Mouse (Mus musculus) CH12.LX (cell line): ENCODE measurements around the gene Adamtsl4. TPM values are rescaled to one million over a fixed set of nuclear protein-coding genes. Genes with fewer than 3 reads are reported as not detected.

ENCODE experiments used
- DNase-seq: peaks from one replicate; pipeline ENCODE4 v3.0.0-alpha.2; 2013; ENCODE audit errors: extremely low read depth
- H3K27ac ChIP-seq: 2 replicates; pipeline ENCODE4 v1.5.1; 2012; ENCODE audit warnings: low read depth, mild to moderate bottlenecking, control low read depth, moderate library complexity; ENCODE audit not compliant: insufficient read depth
- H3K27me3 ChIP-seq: replicated peaks from 2 replicates; pipeline ENCODE3; 2012; ENCODE audit warnings: inconsistent platforms
- H3K36me3 ChIP-seq, 2 experiments: replicated peaks in 1 of 2; 2 replicates each; pipeline versions ENCODE3 to v1.6.1; 2012; ENCODE audit warnings: inconsistent platforms in 1 of 2, low read length in 1 of 2, mild to moderate bottlenecking in 1 of 2, mixed read lengths in 1 of 2, moderate library complexity in 1 of 2; ENCODE audit not compliant: control insufficient read depth in 1 of 2, insufficient read depth in 1 of 2
- H3K4me1 ChIP-seq, 2 experiments: 2 replicates each; pipeline ENCODE4 v1.6.1; 2012; ENCODE audit warnings: inconsistent platforms in 1 of 2, moderate library complexity in 1 of 2; ENCODE audit not compliant: insufficient read depth in 2 of 2, control insufficient read depth in 1 of 2
- H3K4me2 ChIP-seq: 2 replicates; pipeline ENCODE4 v1.6.1; 2012; ENCODE audit warnings: low read depth, mild to moderate bottlenecking, control low read depth; ENCODE audit not compliant: poor library complexity, insufficient read depth, severe bottlenecking
- H3K4me3 ChIP-seq, 3 experiments: fragments of 150-350 bp in 1 of 3; sonication (generic) in 1 of 3; replicated peaks in 1 of 3; 2 replicates each; pipeline versions ENCODE3 to v1.5.1; 2011 to 2012; ENCODE audit warnings: low read depth in 2 of 3, low read length in 2 of 3, mild to moderate bottlenecking in 2 of 3, moderate library complexity in 2 of 3, control low read depth in 1 of 3, improper control_type of control experiment in 1 of 3, inconsistent platforms in 1 of 3, mixed read lengths in 1 of 3; ENCODE audit not compliant: poor library complexity in 1 of 3
- H3K79me2 ChIP-seq: replicated peaks from 2 replicates; pipeline ENCODE4 v1.6.1; 2012; ENCODE audit warnings: mild to moderate bottlenecking, moderate library complexity; ENCODE audit not compliant: control insufficient read depth, poor library complexity, insufficient read depth, severe bottlenecking; ENCODE audit errors: extremely low read depth
- H3K9ac ChIP-seq: 2 replicates; pipeline ENCODE4 v1.6.1; 2012; ENCODE audit warnings: low read depth, mild to moderate bottlenecking, control low read depth, moderate library complexity; ENCODE audit not compliant: insufficient read depth
- H3K9me3 ChIP-seq: replicated peaks from 2 replicates; pipeline ENCODE3; 2012; ENCODE audit warnings: low read length, inconsistent platforms, mixed read lengths
- BHLHE40 ChIP-seq: IDR thresholded peaks from 2 replicates; pipeline ENCODE4 v1.6.1; 2011; ENCODE audit warnings: mild to moderate bottlenecking, low read depth, low read length, improper control_type of control experiment
- CHD1 ChIP-seq: IDR thresholded peaks from 2 replicates; pipeline ENCODE4 v1.6.1; 2012; ENCODE audit warnings: low read depth, low read length, improper control_type of control experiment, inconsistent platforms
- CTCF ChIP-seq, 2 experiments: IDR thresholded peaks in 1 of 2; conservative IDR thresholded peaks in 1 of 2; 2 replicates each; pipeline ENCODE4 v1.5.1; 2011 to 2012; ENCODE audit warnings: low read depth in 2 of 2, low read length in 2 of 2, improper control_type of control experiment in 1 of 2, inconsistent platforms in 1 of 2, mild to moderate bottlenecking in 1 of 2, moderate library complexity in 1 of 2
- ELF1 ChIP-seq: IDR thresholded peaks from 2 replicates; pipeline ENCODE4 v1.6.1; 2014; ENCODE audit warnings: low read depth, mild to moderate bottlenecking, inconsistent platforms, low read length, improper control_type of control experiment
- EP300 ChIP-seq: IDR thresholded peaks from 2 replicates; pipeline ENCODE4 v1.6.1; 2011; ENCODE audit warnings: low read length, improper control_type of control experiment
- ETS1 ChIP-seq: conservative IDR thresholded peaks from 2 replicates; pipeline ENCODE4 v1.6.1; 2012; ENCODE audit warnings: low read depth, mild to moderate bottlenecking, inconsistent platforms, low read length, improper control_type of control experiment, moderate library complexity
- GABPA ChIP-seq: IDR thresholded peaks from 2 replicates; pipeline ENCODE4 v1.6.1; 2012; ENCODE audit warnings: low read depth, low read length, improper control_type of control experiment, inconsistent platforms; ENCODE audit not compliant: insufficient replicate concordance
- HCFC1 ChIP-seq: IDR thresholded peaks from 2 replicates; pipeline ENCODE4 v1.6.1; 2012; ENCODE audit warnings: low read depth, mild to moderate bottlenecking, inconsistent platforms, low read length, improper control_type of control experiment
- IRF4 ChIP-seq: IDR thresholded peaks from 2 replicates; pipeline ENCODE4 v1.6.1; 2014; ENCODE audit warnings: low read depth, mild to moderate bottlenecking, inconsistent platforms, low read length, improper control_type of control experiment
- KAT2A ChIP-seq: IDR thresholded peaks from 2 replicates; pipeline ENCODE4 v1.6.1; 2012; ENCODE audit warnings: low read length, improper control_type of control experiment, inconsistent platforms; ENCODE audit not compliant: insufficient replicate concordance
- MYC ChIP-seq: IDR thresholded peaks from 2 replicates; pipeline ENCODE4 v1.6.1; 2011; ENCODE audit warnings: low read depth, mild to moderate bottlenecking, improper control_type of control experiment, low read length
- NELFE ChIP-seq: IDR thresholded peaks from 2 replicates; pipeline ENCODE4 v1.6.1; 2011; ENCODE audit warnings: low read depth, low read length, improper control_type of control experiment
- POLR2A ChIP-seq: IDR thresholded peaks from 2 replicates; pipeline ENCODE4 v1.6.1; 2011; ENCODE audit warnings: low read depth, mild to moderate bottlenecking, improper control_type of control experiment, low read length
- POLR2AphosphoS2 ChIP-seq: IDR thresholded peaks from 2 replicates; pipeline ENCODE4 v1.6.1; 2011; ENCODE audit warnings: low read depth, low read length, improper control_type of control experiment
- TCF12 ChIP-seq: IDR thresholded peaks from 2 replicates; pipeline ENCODE4 v1.6.1; 2014; ENCODE audit warnings: low read depth, mild to moderate bottlenecking, inconsistent platforms, low read length, improper control_type of control experiment
- USF1 ChIP-seq: IDR thresholded peaks from 2 replicates; pipeline ENCODE4 v1.6.1; 2014; ENCODE audit warnings: low read depth, mild to moderate bottlenecking, inconsistent platforms, low read length, improper control_type of control experiment
- ZC3H11A ChIP-seq: IDR thresholded peaks from 2 replicates; pipeline ENCODE4 v1.6.1; 2012; ENCODE audit warnings: low read depth, mild to moderate bottlenecking, inconsistent platforms, low read length, improper control_type of control experiment
- dilution Hi-C: fragments of 300-500 bp; cut with MboI; formaldehyde crosslinking; loops from 2 replicates; pipeline ENCODE4 v1.14.3; 2020; ENCODE audit warnings: low sequenced_read_pairs; ENCODE audit not compliant: extremely low pct_unique_long_range_greater_than_20kb, extremely low pct_ligation_motif_present
- in situ Hi-C: fragments of 300-500 bp; cut with MboI; formaldehyde crosslinking; loops from 3 replicates; pipeline ENCODE4 v1.14.3; 2019; ENCODE audit warnings: low sequenced_read_pairs, low pct_ligation_motif_present, low pct_unique_long_range_greater_than_20kb, mixed read lengths
- polyA plus RNA-seq: library from polyadenylated mRNA; unstranded; fragments of >175 nt; gene quantifications from 2 replicates; pipeline ENCODE4 v1.2.1, GENCODE M21; 2012; ENCODE audit warnings: low read depth; ENCODE audit not compliant: insufficient read length
- total RNA-seq, 2 experiments: library from RNA; depleted of rRNA; stranded (reverse); fragments of 300-350 nt in 1 of 2; fragments of >200 nt in 1 of 2; gene quantifications; 2 replicates each; pipeline ENCODE4 v1.2.3; 2012 to 2014

Adamtsl4 gene
- total and polyA plus RNA-seq, 3 experiments: 0.10 to 0.85 TPM; not detected in 1

GRCm38 (mm10) chr3:95706273-95706672, 18.6 kb upstream of the Adamtsl4 start:
- Histone ChIP-seq H3K4me1 (peaks cover 9 to 22% of the 10 kb centered on the region in 2 experiments; a peak in 3 of 4 replicates), H3K4me3 (no peak overlapping the region), H3K4me2 (no peak overlapping the region), H3K27ac (no peak overlapping the region), H3K9ac (no peak overlapping the region), H3K79me2 (no peaks in the 10 kb centered on the region), H3K36me3 (no peaks in the 10 kb centered on the region), H3K27me3 (no peaks in the 10 kb centered on the region), H3K9me3 (no peaks in the 10 kb centered on the region)
- in situ Hi-C loops: no loop called here
- DNase-seq: no peak
- dilution Hi-C loops: no loop called here
- TF ChIP-seq CHD1 (no peak), TCF12 (no peak)

DNA sequence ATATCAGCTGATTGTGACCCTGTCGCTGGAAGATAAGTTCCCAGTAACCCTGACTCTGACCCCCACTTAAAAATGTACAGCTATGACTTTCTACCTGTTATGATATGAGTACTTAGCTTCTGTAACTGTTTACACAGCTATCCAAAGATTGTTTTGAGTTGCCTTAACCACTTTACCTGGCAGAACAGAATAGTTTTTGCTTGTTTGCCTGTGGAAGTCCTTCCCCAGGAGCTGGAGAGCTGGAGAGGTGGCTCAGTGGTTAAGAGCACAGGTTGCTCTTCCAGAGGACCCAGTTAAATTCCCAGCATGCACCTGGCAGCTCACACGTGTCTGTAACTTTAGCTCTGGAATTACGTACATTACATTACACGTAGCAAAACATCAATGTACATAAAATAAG, 16.9 kb upstream of the Adamtsl4 start:
- Histone ChIP-seq H3K9ac (no peak overlapping the region), H3K27me3 (no peaks in the 10 kb centered on the region), H3K4me1 (peaks cover 2 to 13% of the 10 kb centered on the region in 2 experiments; a peak in 3 of 4 replicates), H3K9me3 (no peaks in the 10 kb centered on the region), H3K27ac (no peak overlapping the region), H3K36me3 (no peaks in the 10 kb centered on the region), H3K4me3 (no peak overlapping the region), H3K4me2 (no peak overlapping the region)
- in situ Hi-C loops: no loop called here
- no peak for DNase-seq
- no peak for TF ChIP-seq EP300
- TF ChIP-seq MYC: no peak
- TF ChIP-seq GABPA: no peak
- TF ChIP-seq IRF4: no peak
- TF ChIP-seq BHLHE40: no peak
- no peak for TF ChIP-seq POLR2AphosphoS2
- TF ChIP-seq KAT2A: no peak
- TF ChIP-seq, all 38 proteins: peak for 0
- no peaks in the 10 kb centered on the region for H3K79me2 ChIP-seq
- dilution Hi-C loops: no loop called here

- Histone ChIP-seq H3K4me1 (peaks cover 4 to 13% of the 10 kb centered on the region in 2 experiments; a peak in 3 of 4 replicates), H3K4me2 (no peak overlapping the region), H3K9ac (no peak overlapping the region), H3K4me3 (no peak overlapping the region), H3K36me3 (no peaks in the 10 kb centered on the region), H3K27me3 (no peaks in the 10 kb centered on the region), H3K27ac (no peak overlapping the region), H3K9me3 (no peaks in the 10 kb centered on the region), H3K79me2 (no peaks in the 10 kb centered on the region)
- TF ChIP-seq CTCF (conservative IDR thresholded peaks at IDR 0.05 in 1 of 2, IDR thresholded peaks at IDR 0.05 in 1 of 2; ENCODE audit: low read depth in 2 of 2, low read length in 2 of 2): no peak
- TF ChIP-seq IRF4: no peak
- no peak for TF ChIP-seq USF1
- no peak for TF ChIP-seq POLR2A
- no peak for TF ChIP-seq BHLHE40
- no peak for TF ChIP-seq ELF1
- no peak for TF ChIP-seq ZC3H11A
- no peak for TF ChIP-seq HCFC1
- TF ChIP-seq EP300: no peak
- no peak for TF ChIP-seq NELFE
- TF ChIP-seq ETS1: no peak
- no peak for DNase-seq
- in situ Hi-C loops (no loop called here), dilution Hi-C loops (no loop called here)
These were observed 15.6 kb upstream of the Adamtsl4 start for GRCm38 (mm10) chr3:95703276-95703675.
